Mouse (Mus musculus): ENCODE measurements around the gene Ncapg2.

Gene Ncapg2

GRCm38 (mm10) chr12:116438591-116438990 lies 33.4 kb downstream of the Ncapg2 start:
- DNase-seq (ENCODE audit: extremely low read depth, insufficient read length, low spot score), result no peak

DNA sequence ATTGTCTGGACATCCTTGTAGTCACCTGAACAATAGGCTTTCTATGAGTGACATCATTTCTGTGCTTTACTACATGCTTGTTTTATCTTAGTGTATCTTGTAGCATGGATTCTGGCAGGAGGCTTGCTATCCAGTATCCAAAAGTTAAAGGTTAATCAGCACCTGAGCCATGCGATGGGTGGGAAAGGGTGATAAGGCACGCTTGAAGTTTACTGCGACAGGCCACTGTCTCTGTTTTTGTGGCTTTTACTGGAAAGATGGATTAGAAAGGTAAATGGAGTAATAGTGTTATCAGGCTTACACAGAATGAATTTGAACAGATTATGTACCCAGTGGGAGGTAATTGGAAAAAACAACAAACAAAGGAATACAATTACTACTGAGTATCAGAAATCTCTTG lies 37.0 kb downstream of the Ncapg2 start:
- DNase-seq (ENCODE audit: extremely low read depth, insufficient read length, low spot score), result no peak

- DNase-seq (ENCODE audit: extremely low read depth, insufficient read length, low spot score), result no peak
Observed at GRCm38 (mm10) chr12:116449536-116449935, 44.3 kb downstream of the Ncapg2 start.

DNA sequence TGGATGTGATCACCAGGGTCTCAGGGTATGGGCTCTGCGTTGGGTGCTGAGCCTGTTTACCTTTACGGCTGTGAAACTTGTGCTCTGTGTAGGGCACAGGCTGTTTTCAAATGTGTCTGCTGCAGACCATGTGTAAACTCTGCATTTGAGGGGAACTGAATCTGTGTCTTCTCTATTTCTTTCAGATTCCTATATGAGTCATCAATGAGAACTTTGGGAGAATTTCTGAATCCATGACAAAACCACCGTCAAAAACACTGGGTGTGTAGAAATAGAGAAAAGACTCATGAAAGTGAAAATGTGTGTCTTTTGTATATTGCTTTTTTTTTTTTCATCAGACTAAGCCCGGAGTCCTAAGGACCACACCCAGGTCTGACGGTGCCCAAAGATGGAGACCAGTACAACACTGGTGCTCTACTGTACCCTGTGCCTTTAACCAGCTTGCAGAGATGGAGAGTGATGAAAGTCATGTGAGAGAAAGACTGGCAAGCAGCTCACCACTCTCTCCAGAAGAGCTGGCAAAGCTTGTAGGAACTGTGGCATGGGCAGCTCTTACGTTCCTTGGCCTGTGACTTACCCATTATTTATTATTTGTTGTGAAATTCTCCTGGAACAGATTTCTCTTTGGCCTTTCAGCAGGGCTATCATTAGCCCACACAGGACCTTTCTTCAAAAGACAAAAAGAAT lies 55.3 kb downstream of the Ncapg2 start:
- DNase-seq (ENCODE audit: extremely low read depth, insufficient read length, low spot score), result no peak

- DNase-seq (ENCODE audit: extremely low read depth, insufficient read length, low spot score), result peak; percentile 30
Observed at GRCm38 (mm10) chr12:116467030-116467429, 61.8 kb downstream of the Ncapg2 start.

DNA sequence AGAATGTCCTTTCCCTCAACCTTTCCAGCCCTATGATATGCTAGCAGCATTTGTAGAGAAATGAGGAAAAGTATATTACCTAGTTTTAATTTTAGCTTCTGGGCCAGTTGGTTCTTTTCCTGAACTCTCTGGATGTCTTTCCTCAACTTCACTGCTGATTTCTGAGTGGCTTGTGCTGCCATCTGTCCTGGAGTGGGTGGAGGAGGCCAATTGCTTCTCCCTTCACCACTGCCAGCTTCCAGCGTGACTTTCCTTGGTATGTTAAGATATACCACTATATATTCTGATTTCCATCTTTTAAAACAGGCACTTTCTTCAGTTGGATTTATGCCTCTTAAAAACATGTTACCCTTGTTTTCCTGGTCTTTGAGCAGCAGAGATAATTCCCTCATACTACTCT lies 63.1 kb downstream of the Ncapg2 start:
- DNase-seq (ENCODE audit: extremely low read depth, insufficient read length, low spot score), result no peak

DNA sequence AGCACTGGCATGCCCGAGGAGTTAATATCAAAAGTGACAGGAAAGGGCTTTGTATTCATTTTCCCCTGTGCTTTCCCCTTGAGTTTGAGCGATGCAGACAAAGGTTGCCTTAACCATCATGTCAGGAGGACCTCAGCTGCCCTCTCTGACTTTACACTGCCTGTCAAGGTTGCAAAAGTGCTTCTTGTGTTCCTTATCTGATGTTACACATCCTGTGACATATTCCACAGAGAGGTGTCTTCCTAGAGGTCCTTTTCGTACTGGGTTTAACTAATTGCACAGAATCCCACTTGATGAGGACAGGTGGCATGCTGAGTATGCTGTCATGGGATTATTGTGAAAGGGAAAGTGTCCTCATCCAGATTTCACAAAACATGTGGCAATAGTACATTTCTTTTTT lies 63.9 kb downstream of the Ncapg2 start:
- no peak for DNase-seq (ENCODE audit: extremely low read depth, insufficient read length, low spot score)

GRCm38 (mm10) chr12:116473264-116473663 lies 68.1 kb downstream of the Ncapg2 start:
- no peak for DNase-seq (ENCODE audit: extremely low read depth, insufficient read length, low spot score)

DNA sequence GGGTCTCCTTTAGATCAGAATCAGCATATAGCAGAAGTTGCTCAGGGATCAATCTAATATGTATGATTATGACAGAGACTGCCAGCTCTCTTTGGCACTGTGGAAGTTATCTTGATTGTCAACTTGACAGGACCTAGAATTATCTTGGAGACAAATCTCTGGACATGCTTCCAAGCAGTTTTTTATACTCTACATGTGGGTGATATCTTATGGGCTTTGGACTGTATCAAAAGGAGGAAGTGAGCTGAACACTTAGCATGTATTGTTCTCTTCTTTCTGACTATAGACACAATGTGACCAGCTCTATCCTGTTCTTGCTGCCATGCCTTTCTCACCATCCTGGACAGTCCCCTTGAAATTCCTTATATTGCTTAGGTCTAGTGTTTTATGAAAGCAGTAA lies 68.6 kb downstream of the Ncapg2 start:
- no peak for DNase-seq (ENCODE audit: extremely low read depth, insufficient read length, low spot score)

- no peak for DNase-seq (ENCODE audit: extremely low read depth, insufficient read length, low spot score)
Observed at GRCm38 (mm10) chr12:116474676-116475075, 69.5 kb downstream of the Ncapg2 start.

DNA sequence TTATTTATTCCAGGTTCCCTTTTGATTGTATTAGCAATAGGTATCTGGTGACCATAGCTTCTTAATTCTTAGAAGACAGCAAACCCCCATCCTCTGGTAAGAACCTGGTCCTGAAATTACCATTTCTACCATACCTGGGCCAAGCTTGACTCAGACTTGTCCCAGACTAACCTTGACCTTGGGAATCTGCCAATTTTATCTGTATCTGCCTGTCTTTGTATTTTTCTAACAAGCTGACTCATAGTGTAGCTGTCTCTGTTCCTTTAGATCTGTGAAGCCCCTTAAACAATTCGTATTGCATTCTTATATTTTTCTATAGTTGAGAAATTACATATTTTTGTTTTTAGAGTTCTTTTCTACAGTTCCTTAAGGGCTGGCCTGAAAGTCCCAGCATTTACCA lies 73.6 kb downstream of the Ncapg2 start:
- no peak for DNase-seq (ENCODE audit: extremely low read depth, insufficient read length, low spot score)

- DNase-seq (ENCODE audit: extremely low read depth, insufficient read length, low spot score), result no peak
Observed at GRCm38 (mm10) chr12:116481921-116482320, 76.7 kb downstream of the Ncapg2 start.

DNA sequence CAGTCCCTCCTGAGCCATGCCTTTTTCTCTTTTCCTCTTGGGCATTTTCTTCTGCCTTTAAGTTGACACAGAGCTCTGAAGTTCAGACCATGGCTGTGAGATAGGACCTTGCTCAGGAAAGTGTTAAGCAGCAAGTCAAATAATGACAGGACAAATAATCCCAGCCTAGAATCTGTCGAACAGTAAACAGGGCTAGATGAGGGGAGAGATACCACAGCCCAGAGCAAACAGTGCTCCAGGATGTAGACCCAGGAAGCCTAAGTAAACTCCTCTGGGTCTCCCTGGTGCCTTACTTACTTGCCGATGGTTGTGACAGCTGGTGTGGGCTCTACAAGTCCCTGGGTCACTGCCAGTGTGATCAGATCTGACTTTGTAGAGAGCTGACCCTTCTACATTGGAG lies 78.4 kb downstream of the Ncapg2 start:
- DNase-seq (ENCODE audit: extremely low read depth, insufficient read length, low spot score), result no peak

DNA sequence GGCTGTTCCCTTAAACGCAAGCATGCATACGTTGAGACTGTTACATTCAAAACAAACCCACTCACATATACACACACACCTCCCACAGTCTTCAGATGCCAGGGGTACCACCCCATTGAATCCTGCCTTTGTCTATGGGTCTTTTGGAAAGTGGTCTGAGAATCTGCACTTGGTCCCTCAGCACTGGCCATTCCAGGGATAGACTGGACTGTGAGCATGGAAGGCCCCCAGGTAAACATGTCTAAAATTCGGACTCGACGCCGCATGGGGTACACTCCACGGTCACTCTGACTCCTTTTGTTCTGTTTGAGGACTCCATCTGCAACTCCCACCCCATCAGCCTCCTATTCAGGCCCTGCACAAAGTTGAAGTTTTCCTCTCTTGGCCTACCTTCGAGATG lies 79.8 kb downstream of the Ncapg2 start:
- no peak for DNase-seq (ENCODE audit: extremely low read depth, insufficient read length, low spot score)

GRCm38 (mm10) chr12:116485591-116486403 lies 80.6 kb downstream of the Ncapg2 start, which contains the start of gene Ptprn2:
TSS of gene Ptprn2 (plus strand) at chr12:116485720.
- DNase-seq (ENCODE audit: extremely low read depth, insufficient read length, low spot score), result no peak

DNA sequence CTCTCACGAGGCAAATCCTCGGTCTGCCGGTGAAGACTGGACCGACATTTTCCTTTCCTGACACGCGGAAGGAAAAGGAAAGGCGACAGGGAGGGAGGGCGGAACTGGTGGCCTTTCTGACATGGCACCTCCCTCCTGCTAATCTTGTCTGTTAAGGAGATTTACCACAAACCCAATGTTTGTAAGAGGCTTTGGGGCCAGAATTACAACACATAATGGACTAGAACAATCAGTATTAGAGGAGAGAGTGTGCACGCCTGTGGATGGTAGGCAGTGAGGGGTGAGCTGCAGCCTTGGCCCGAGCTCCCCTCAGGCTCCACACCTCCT lies 81.2 kb downstream of the Ncapg2 start:
- no peak for DNase-seq (ENCODE audit: extremely low read depth, insufficient read length, low spot score)

DNA sequence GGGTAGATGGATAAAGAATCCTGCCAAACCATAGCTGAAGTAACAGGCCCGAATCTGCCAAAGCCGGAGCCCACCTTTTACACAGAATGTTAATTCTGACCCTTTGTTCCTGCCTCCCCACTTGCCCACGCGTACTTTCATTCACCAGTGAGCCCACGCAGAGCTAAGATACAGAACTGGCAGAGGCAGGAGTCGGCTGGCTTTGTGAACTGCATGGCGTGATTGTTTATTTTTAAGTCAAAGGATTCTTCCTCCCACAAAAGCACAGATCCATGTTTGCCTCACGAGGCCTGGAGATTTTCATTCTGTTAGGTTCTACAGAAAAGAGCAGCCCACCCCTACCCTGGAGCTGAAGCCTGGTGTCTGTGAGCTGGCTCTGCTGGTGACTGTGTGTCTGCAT lies 83.6 kb downstream of the Ncapg2 start:
- DNase-seq (ENCODE audit: extremely low read depth, insufficient read length, low spot score), result no peak

- DNase-seq (ENCODE audit: extremely low read depth, insufficient read length, low spot score), result no peak
Observed at GRCm38 (mm10) chr12:116490575-116491356, 85.6 kb downstream of the Ncapg2 start.

DNA sequence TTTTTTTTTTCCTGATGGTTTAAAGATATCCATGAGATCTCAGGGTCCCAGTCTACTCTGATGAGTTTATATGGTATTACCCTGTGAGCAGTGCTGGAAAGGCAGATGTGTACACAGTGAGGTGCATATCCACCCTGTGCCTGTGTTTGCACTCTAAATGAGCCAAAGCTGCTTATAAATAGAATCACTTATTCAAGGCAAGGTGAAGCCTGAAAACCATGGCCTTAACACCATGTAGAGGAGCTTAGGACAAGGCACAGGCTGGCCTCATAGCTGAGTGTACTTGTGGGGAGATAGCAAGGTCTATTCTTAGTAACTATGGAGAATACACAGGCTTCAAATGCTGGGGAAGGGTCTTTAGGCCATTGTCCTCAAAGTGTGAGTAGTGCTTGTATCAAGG lies 93.5 kb downstream of the Ncapg2 start:
- no peak for DNase-seq (ENCODE audit: extremely low read depth, insufficient read length, low spot score)

DNA sequence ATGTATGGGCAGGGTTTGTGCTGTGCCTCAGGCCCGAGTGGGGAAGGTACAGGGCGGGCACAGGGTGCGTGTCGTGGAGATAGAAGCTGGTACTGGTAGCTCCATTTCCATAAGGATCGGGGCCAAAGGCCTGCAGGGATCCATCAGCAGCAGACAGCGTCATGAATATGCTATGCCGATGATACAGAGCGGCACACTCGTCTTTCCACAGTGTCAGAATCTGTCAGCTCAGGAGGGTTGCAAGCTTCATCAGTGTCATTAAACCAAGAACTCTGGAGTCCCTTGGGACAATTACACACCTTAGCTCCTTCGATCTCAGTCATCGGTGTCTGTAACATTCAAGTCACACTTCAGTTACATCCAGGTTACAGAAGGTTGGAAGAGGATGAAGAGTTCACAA lies 95.5 kb downstream of the Ncapg2 start:
- DNase-seq (ENCODE audit: extremely low read depth, insufficient read length, low spot score), result no peak

- DNase-seq (ENCODE audit: extremely low read depth, insufficient read length, low spot score), result no peak
Observed at GRCm38 (mm10) chr12:116512482-116512881, 107.3 kb downstream of the Ncapg2 start.

Data from 3134 (cell line).